Mouse (Mus musculus) urinary bladder, postnatal 4 days (tissue): Measurements from ENCODE around the gene Shc2.

Experiments
- DNase-seq, 2 experiments: peaks; one replicate each; pipeline ENCODE4 v3.0.0; 2021 to 2022; ENCODE audit warnings: low spot score in 2 of 2

Shc2 gene

DNA sequence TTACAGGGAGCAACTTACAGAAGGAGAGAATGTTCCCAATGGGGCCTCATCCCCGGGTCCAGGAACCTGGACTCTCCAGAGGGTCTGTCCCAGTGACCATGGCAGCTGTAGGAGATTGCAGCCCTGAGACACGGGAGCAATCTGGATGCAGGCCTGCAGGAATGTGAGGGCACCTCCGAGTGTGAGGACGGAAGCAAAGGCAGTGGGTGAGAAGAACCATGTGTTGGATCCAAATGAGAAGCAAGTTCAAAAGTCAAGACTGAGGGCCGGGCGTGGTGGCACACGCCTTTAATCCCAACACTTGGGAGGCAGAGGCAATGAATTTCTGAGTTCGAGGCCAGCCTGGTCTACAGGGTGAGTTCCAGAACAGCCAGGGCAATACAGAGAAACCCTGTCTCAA is 56.2 kb downstream of the Shc2 start:
- no peak for DNase-seq

DNA sequence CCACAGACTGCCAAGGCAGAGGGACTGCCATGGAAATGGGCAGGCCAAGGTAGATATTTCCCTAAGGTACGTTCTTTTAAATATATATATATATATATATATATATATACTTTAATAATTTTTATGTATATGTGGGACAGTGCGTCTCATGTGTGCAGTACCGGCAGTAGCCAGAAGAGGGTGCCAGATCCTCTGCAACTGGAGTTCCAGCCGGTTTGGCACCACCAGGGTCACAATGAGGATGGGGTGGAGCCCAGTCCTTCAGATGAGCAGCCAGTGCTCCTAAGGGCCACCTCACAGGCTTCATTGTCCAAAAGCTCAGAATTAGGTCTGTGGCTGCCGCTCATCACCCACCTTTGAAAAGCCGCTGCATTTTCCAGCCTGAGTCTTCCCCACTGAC is 56.9 kb downstream of the Shc2 start:
- no peak for DNase-seq

DNA sequence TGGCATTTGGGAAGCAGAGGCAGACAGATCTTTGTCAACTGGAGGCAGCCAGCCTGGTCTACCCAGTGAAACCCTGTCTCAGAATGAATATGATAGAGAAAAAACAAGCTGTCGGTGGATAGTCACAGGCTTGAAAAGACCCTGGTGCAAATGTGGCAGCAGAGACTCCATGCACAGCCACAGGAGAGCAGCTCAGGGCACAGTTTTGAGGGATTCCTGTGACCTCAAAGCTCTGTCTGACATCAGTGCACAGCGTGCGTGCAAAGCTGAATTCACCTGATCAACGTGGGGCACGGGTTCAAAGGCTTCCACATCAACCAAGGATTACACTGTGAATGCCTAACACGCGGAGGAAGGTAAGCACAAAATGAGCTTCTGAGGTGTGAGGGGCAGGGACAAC is 57.4 kb downstream of the Shc2 start:
- DNase-seq, result no peak

- DNase-seq, result no peak
These were observed 57.9 kb downstream of the Shc2 start for GRCm38 (mm10) chr10:79579781-79580180.

GRCm38 (mm10) chr10:79578891-79579290 is 58.8 kb downstream of the Shc2 start:
- no peak for DNase-seq

DNA sequence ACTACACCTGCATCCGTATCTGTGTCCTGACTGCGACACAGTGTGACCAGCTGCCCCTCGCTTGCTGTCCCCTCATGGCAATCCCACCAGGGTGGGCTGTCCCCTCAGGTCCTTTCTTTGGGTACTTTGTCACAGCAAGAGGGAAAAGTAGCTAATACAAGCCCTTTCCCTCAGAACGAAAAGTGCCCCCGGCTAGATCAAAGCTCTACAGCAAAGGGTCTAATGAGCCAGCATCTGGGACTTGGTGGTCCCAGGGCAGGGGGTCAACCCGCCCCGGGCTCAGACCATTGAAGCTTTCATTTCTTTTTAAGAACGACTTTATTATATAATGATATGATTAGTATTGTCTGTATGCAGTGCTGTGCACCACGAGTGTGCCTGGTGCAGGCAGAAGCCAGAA is 59.4 kb downstream of the Shc2 start:
- DNase-seq, result no peak

DNA sequence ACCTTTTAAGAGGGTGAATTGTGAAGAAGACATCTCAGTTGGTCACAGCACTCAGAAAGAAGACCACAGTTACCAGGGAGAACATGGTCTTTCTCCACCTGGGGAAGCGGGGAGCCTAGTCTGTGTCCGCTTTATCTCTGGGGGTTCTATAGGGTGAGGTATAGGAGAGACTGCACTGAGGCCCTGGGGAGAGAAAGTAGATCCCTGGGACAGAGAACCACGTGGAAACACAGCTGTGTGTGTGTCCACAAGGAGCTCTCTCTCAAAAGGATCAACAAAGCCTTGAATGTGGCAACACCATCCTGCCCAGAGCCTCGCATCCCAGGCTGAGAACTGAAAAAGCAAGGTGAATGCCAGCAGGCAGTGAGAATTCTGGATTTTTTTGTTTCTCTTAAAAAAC is 60.3 kb downstream of the Shc2 start:
- DNase-seq, result no peak

DNA sequence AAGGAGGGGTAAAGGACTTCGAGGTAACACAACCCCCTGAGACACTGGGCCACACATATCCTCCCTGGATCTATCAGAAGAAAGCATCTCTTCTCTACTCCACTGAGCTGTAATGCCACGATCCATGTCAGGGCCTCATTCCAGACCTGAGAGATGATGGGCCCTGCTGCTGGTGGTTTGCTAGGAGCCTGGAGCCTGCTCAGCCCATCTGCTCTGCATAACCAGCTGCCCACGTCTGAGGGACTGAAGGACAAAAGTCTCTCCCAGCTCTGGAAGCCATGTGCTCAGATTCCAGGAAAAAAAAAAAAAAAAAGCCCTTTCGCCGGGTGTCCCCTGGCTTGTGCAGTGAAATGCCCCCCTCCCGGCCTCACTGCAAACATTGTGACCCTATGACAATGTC is 62.0 kb downstream of the Shc2 start:
- DNase-seq, result no peak

DNA sequence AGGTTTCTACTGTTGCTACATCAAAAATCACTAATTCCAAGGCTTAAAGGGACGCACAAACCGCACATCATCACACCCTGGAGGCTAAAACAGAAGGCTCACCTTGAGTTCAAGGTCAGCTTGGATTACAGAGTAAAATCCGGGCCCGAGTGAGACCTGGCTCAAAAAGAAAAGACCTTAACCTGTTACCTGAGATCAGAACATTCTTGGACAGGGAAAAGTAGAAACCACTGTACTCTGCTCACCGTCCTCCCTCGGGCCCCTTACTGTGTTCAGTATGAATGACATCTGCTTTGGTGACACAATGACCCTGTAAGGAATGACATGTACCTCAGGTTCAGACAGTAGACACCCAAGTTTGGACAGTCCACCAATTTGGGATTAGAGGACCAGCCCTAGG is 62.9 kb downstream of the Shc2 start:
- DNase-seq, result no peak

DNA sequence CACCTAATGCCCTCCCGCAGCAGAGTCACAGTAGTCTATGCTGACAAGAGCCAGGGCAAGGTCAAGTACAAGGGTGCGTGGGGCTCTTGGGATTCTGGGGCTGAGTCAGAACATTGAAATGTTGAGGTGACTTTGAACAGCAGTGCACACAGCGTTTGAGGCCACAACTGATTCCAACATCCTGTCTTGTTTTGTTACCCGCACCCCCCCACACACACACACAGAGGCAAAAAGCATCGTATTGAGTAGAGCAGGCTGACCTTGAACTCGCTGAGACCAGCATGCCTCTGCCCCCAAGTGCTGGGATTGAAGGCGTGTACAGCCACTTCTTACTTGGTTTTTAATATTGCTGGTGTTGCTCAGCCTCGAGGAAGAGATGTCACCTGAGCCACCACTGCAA is 63.4 kb downstream of the Shc2 start:
- DNase-seq, result no peak

DNA sequence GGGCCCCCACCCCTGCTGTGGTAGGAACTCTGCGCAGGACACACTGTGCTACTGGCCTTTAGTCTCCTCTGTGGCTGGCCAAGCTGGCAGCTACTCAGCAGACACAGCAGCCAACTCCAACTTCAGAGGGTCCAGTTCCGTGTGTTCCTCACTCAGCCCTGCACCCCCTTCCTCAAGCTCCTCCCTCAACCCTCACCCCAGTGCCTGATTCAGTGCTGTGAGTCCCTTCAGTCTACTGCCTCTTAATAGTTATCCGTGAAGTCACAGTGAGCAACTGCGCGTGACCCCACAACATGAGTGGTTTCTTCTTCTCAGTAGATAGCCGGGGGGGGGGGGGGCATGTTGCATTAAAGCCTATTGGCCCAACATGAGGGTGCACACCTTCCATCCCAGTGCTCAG is 64.1 kb downstream of the Shc2 start:
- no peak for DNase-seq

- no peak for DNase-seq
These were observed 66.4 kb downstream of the Shc2 start for GRCm38 (mm10) chr10:79571314-79571713.

- no peak for DNase-seq
These were observed 67.8 kb downstream of the Shc2 start for GRCm38 (mm10) chr10:79569921-79570320.
